7 mouse cellular contexts compared by ENCODE assay signal in the genomic region with DNA sequence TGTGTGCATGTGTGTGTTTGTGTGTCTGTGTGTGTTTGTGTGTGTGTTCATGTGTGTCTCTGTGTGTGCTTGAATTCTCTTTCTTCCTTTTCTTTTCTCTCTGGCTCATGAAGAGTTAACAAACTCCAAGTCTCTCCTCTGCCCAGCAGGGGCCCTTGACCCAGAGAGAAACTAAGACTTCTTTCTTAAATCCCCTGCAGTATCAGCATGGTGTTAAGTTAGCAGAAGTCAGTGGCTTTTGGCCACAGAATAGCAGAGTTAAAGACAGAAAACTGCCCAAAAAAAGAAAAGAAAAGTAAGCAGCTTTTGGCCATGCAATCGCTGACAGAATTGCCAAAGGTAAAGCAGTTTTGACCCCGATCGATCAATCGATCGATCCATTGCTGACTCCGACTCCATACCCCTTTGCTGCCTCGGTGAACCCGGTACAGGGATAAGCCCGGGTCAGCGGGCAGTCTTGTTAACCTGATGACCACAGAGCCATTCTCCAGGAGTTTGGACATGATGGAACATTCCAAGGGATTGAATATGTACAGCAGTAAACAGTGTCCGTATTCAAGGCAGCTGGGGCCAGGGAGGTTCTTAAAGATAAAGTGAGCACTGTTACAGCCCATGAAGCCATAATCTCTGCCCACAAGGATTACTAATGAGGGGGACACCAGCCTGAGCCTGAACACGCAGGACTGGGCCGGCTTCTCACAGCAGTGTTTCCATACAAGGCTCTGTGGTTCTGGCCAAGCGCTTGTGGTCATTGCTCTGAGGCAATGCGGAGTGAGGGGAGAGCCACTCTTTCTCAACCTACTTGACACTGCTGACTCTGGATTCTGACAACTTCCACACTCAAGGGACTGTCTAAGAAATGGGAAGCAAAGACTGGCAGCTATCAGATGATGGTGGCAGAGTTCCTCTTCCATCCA. TPM values are rescaled to one million over a fixed set of nuclear protein-coding genes. Genes with fewer than 3 reads are reported as not detected.
DNase-seq lines count a peak whose midpoint lies in the region; ATAC-seq lines count a peak whose summit lies in the region.

No protein-coding gene starts in this region.

- peak overlapping the region; percentile 7; the same call in 1 of the 2 replicates for H3K27ac ChIP-seq in embryonic facial prominence, embryonic 13.5 days
- H3K27ac ChIP-seq in limb, embryonic 12.5 days, result peak overlapping the region; percentile 66

- 22% methylated on average over 15 of the region's 15 CpGs for WGBS in embryonic facial prominence, embryonic 13.5 days
- WGBS in limb, embryonic 12.5 days, result 32% methylated on average over 15 of the region's 15 CpGs

- ATAC-seq in embryonic facial prominence, embryonic 13.5 days (ENCODE audit: insufficient number of reproducible peaks, insufficient read depth, low FRiP score, low TSS enrichment, low read depth), result no peak
- ATAC-seq in limb, embryonic 12.5 days (ENCODE audit: insufficient number of reproducible peaks, insufficient read depth, low FRiP score, low TSS enrichment, low read depth), result no peak

- no peaks in the 10 kb centered on the region for H3K27me3 ChIP-seq in embryonic facial prominence, embryonic 13.5 days
- H3K27me3 ChIP-seq in limb, embryonic 12.5 days, result no peaks in the 10 kb centered on the region

- no peak overlapping the region for H3K4me2 ChIP-seq in embryonic facial prominence, embryonic 13.5 days
- H3K4me2 ChIP-seq in limb, embryonic 12.5 days, result peak overlapping the region; percentile 23

- H3K4me1 ChIP-seq in embryonic facial prominence, embryonic 13.5 days, result peaks cover 14% of the 10 kb centered on the region
- peaks cover 19% of the 10 kb centered on the region for H3K4me1 ChIP-seq in limb, embryonic 12.5 days (replicated peaks)

- H3K9ac ChIP-seq in embryonic facial prominence, embryonic 13.5 days, result 0 out of 2 replicates have a peak overlapping the region, but pooled peaks have one; percentile 32
- H3K9ac ChIP-seq in limb, embryonic 12.5 days (replicated peaks), result 0 out of 2 replicates have a peak overlapping the region, but pooled peaks have one; percentile 31

- no peaks in the 10 kb centered on the region for H3K9me3 ChIP-seq in embryonic facial prominence, embryonic 13.5 days
- no peaks in the 10 kb centered on the region for H3K9me3 ChIP-seq in limb, embryonic 12.5 days

- H3K36me3 ChIP-seq in embryonic facial prominence, embryonic 13.5 days, result no peaks in the 10 kb centered on the region
- no peaks in the 10 kb centered on the region for H3K36me3 ChIP-seq in limb, embryonic 12.5 days

- intact Hi-C loops in left cerebral cortex, postnatal 14 days (cut with DNase I), result no loop called here

- H3K4me3 ChIP-seq in embryonic facial prominence, embryonic 13.5 days, result no peak overlapping the region
- no peak overlapping the region for H3K4me3 ChIP-seq in limb, embryonic 12.5 days (replicated peaks)

- peak; percentile 22 to 66 for DNase-seq in left cerebral cortex, postnatal 14 days (ENCODE audit: low spot score in 2 of 2)
- no peak for DNase-seq in left cerebral cortex, adult 8-10 months (ENCODE audit: low spot score in 2 of 2)
- DNase-seq in monocyte, adult 2 months (ENCODE audit: low read depth in 1 of 2, low spot score in 2 of 2), result peak; percentile 73 to 80
- DNase-seq in gastrocnemius, adult 18-20 months (ENCODE audit: low spot score), result no peak
- DNase-seq in testis, postnatal 10 days (ENCODE audit: low spot score), result no peak

RNA-seq across cellular contexts. Expression of gene Fam213b, which starts 11.9 kb away (rescaled TPM):
- total RNA-seq in left cerebral cortex, postnatal 14 days (2021), result 10 to 100 TPM; 33.4 to 34.0 TPM
- 10 to 100 TPM; 56.5 to 68.1 (median 60.5) TPM for total RNA-seq in left cerebral cortex, adult 8-10 months (2022)
- polyA plus RNA-seq in embryonic facial prominence, embryonic 13.5 days (2015; fragmentation: Nextera tagmentation; extraction: Ambion mirVana), result 48.6 and 53.6 TPM in 2 replicates
- polyA plus RNA-seq in limb, embryonic 12.5 days (2016; fragmentation: Nextera tagmentation; extraction: Ambion mirVana), result 42.8 and 43.2 TPM in 2 replicates
- 10 to 100 TPM; 69.5 to 73.0 TPM for total RNA-seq in gastrocnemius, adult 18-20 months (2021)

RNA-seq across cellular contexts. Expression of gene Tnfrsf14, which starts 17.5 kb away (rescaled TPM):
- 1 to 10 TPM; 1.3 to 1.6 TPM for total RNA-seq in left cerebral cortex, postnatal 14 days (2021)
- total RNA-seq in left cerebral cortex, adult 8-10 months (2022), result 1 to 10 TPM; 1.5 to 3.0 (median 2.8) TPM
- 1.6 and 1.8 TPM in 2 replicates for polyA plus RNA-seq in embryonic facial prominence, embryonic 13.5 days (2015; fragmentation: Nextera tagmentation; extraction: Ambion mirVana)
- 1.0 and 1.4 TPM in 2 replicates for polyA plus RNA-seq in limb, embryonic 12.5 days (2016; fragmentation: Nextera tagmentation; extraction: Ambion mirVana)
- total RNA-seq in gastrocnemius, adult 18-20 months (2021), result 1 to 10 TPM; 1.3 to 1.9 TPM

RNA-seq across cellular contexts. Expression of gene Mmel1, which starts 41.5 kb away (rescaled TPM):
- under 1 TPM; 0.24 to 0.30 TPM for total RNA-seq in left cerebral cortex, postnatal 14 days (2021)
- 1 to 10 TPM in 2 of 4 experiments, under 1 TPM in 2; 0.37 to 1.2 (median 0.78) TPM for total RNA-seq in left cerebral cortex, adult 8-10 months (2022)
- 0.28 TPM in 1 of 2 replicates, not detected in the other for polyA plus RNA-seq in embryonic facial prominence, embryonic 13.5 days (2015; fragmentation: Nextera tagmentation; extraction: Ambion mirVana)
- 0.11 and 0.19 TPM in 2 replicates for polyA plus RNA-seq in limb, embryonic 12.5 days (2016; fragmentation: Nextera tagmentation; extraction: Ambion mirVana)
- total RNA-seq in gastrocnemius, adult 18-20 months (2021), result not detected

RNA-seq across cellular contexts. Expression of gene Hes5, which starts 49.9 kb away (rescaled TPM):
- total RNA-seq in left cerebral cortex, postnatal 14 days (2021), result 10 to 100 TPM; 32.6 to 48.7 TPM
- total RNA-seq in left cerebral cortex, adult 8-10 months (2022), result 10 to 100 TPM; 31.5 to 42.6 (median 41.9) TPM
- 4.2 and 6.0 TPM in 2 replicates for polyA plus RNA-seq in embryonic facial prominence, embryonic 13.5 days (2015; fragmentation: Nextera tagmentation; extraction: Ambion mirVana)
- 0.54 and 1.1 TPM in 2 replicates for polyA plus RNA-seq in limb, embryonic 12.5 days (2016; fragmentation: Nextera tagmentation; extraction: Ambion mirVana)
- not detected for total RNA-seq in gastrocnemius, adult 18-20 months (2021)

RNA-seq across cellular contexts. Expression of gene Pank4, which starts 53.1 kb away (rescaled TPM):
- 10 to 100 TPM; 31.8 to 33.4 TPM for total RNA-seq in left cerebral cortex, postnatal 14 days (2021)
- 10 to 100 TPM; 35.5 to 44.7 (median 38.6) TPM for total RNA-seq in left cerebral cortex, adult 8-10 months (2022)
- 48.3 and 54.1 TPM in 2 replicates for polyA plus RNA-seq in embryonic facial prominence, embryonic 13.5 days (2015; fragmentation: Nextera tagmentation; extraction: Ambion mirVana)
- 56.3 and 60.5 TPM in 2 replicates for polyA plus RNA-seq in limb, embryonic 12.5 days (2016; fragmentation: Nextera tagmentation; extraction: Ambion mirVana)
- total RNA-seq in gastrocnemius, adult 18-20 months (2021), result 10 to 100 TPM; 31.9 to 35.6 TPM

Comparison
In these comparisons a context has a peak if more than half of its experiments do, and no peak if none do; other contexts are left out.
1. DNase-seq: peak in left cerebral cortex, postnatal 14 days (2 of 2) and monocyte, adult 2 months (2 of 2); none in left cerebral cortex, adult 8-10 months (0 of 2), gastrocnemius, adult 18-20 months (single experiment) and testis, postnatal 10 days (single experiment).